ENCODE assay signal across 17 mouse cellular contexts in the genomic region with DNA sequence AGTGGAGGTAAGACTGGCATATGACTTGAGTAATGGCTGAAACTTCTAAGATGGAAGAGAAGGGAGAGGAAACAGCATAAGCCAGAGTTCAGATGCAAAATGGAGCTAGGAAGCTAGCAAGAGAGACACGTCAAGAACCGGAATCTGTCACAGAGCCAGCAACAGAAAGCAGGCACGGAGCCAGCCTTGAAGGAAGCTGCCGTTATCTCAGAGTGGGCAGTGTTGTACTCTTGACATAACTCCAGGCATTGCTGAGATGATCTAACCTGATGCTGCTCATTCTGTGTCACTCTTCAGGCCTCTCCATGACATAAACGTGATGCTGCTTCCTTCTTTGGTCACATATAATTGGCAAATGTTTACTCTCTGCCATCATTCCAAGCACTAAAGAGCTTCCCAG.
A peak's percentile ranks its signal among the peaks of the same experiment; 100 is the strongest.
DNase-seq lines count a peak whose midpoint lies in the region; ATAC-seq lines count a peak whose summit lies in the region.
"Had no signal": no experiment of that assay in that cellular context is flagged by ENCODE, and none has a peak within 500 bp of the region (broad histone marks: within the 10 kb centered on the region; RNA-seq: fewer than 3 reads in every experiment).

No protein-coding gene starts in this region.

- H3K27ac ChIP-seq in intestine, embryonic 15.5 days, result no peak overlapping the region
- H3K27ac ChIP-seq: embryonic facial prominence, embryonic 15.5 days; limb, embryonic 13.5 days; lung, embryonic 15.5 days; neural tube, embryonic 15.5 days had no signal

- no peaks in the 10 kb centered on the region for H3K4me1 ChIP-seq in intestine, embryonic 15.5 days (replicated peaks)
- H3K4me1 ChIP-seq: neural tube, embryonic 15.5 days had no signal

- 65% methylated on average over 5 of the region's 5 CpGs for WGBS in intestine, embryonic 15.5 days

- no peaks in the 10 kb centered on the region for H3K9me3 ChIP-seq in intestine, embryonic 15.5 days
- H3K9me3 ChIP-seq: embryonic facial prominence, embryonic 15.5 days; limb, embryonic 13.5 days; lung, embryonic 15.5 days; neural tube, embryonic 15.5 days had no signal

- H3K4me2 ChIP-seq in intestine, embryonic 15.5 days (replicated peaks), result no peak overlapping the region
- H3K4me2 ChIP-seq: embryonic facial prominence, embryonic 15.5 days; limb, embryonic 13.5 days; lung, embryonic 15.5 days; neural tube, embryonic 15.5 days had no signal

- H3K9ac ChIP-seq in intestine, embryonic 15.5 days, result no peak overlapping the region
- H3K9ac ChIP-seq: embryonic facial prominence, embryonic 15.5 days; forebrain, postnatal 0 days; limb, embryonic 13.5 days; lung, embryonic 15.5 days; neural tube, embryonic 15.5 days had no signal

- intact Hi-C loops in left cerebral cortex, postnatal 4 days (cut with DNase I), result no loop called here
- intact Hi-C loops in left cerebral cortex, postnatal 10 days (cut with DNase I), result no loop called here

- DNase-seq in cerebellum, postnatal 25 days, result peak; percentile 33 to 53
- DNase-seq in cerebellum, adult 8-10 months, result no peak
- peak; percentile 61 for DNase-seq in left cerebral cortex, postnatal 4 days
- DNase-seq in left cerebral cortex, postnatal 10 days (ENCODE audit: extremely low spot score in 1 of 2, low spot score in 2 of 2), result no peak
- peak; percentile 44 to 61 for DNase-seq in kidney, postnatal 25 days
- peak; percentile 76 to 81 for DNase-seq in lung, postnatal 4 days
- DNase-seq: cerebellum, adult 9-10 months; forebrain, postnatal 0 days; layer of hippocampus, postnatal 36 days; thymus, postnatal 4 days had no signal

- H3K27me3 ChIP-seq in intestine, embryonic 15.5 days (replicated peaks), result no peaks in the 10 kb centered on the region
- H3K27me3 ChIP-seq: embryonic facial prominence, embryonic 15.5 days; limb, embryonic 13.5 days; lung, embryonic 15.5 days; neural tube, embryonic 15.5 days had no signal

- H3K36me3 ChIP-seq in intestine, embryonic 15.5 days, result no peaks in the 10 kb centered on the region
- H3K36me3 ChIP-seq: embryonic facial prominence, embryonic 15.5 days; limb, embryonic 13.5 days; lung, embryonic 15.5 days; neural tube, embryonic 15.5 days had no signal

- no peak overlapping the region for H3K4me3 ChIP-seq in intestine, embryonic 15.5 days (replicated peaks)
- H3K4me3 ChIP-seq: embryonic facial prominence, embryonic 15.5 days; limb, embryonic 13.5 days; lung, embryonic 15.5 days; neural tube, embryonic 15.5 days had no signal

- no peak for ATAC-seq in intestine, embryonic 15.5 days
- ATAC-seq in frontal cortex, adult (ENCODE audit: low TSS enrichment), result no peak
- ATAC-seq: forebrain, postnatal 0 days; inflammation-experienced regulatory T-cells, adult 6 months had no signal

Comparison
In these comparisons a context has a peak if more than half of its experiments do, and no peak if none do; other contexts are left out.
1. DNase-seq: peak in cerebellum, postnatal 25 days (2 of 2), left cerebral cortex, postnatal 4 days (single experiment), kidney, postnatal 25 days (2 of 2) and lung, postnatal 4 days (2 of 2); none in cerebellum, adult 8-10 months (single experiment) and left cerebral cortex, postnatal 10 days (0 of 2).